Mouse (Mus musculus) liver, postnatal 0 days (tissue): Measurements from ENCODE around the gene Fgr.

Experiments
- CTCF ChIP-seq: sonication (generic); IDR thresholded peaks from 2 replicates; pipeline ENCODE4 v1.5.1; 2016; ENCODE audit warnings: antibody characterized with exemption, low read depth
- EP300 ChIP-seq: IDR thresholded peaks from 2 replicates; pipeline ENCODE4 v1.6.1; 2016; ENCODE audit warnings: antibody characterized with exemption, low read depth, mild to moderate bottlenecking

DNA sequence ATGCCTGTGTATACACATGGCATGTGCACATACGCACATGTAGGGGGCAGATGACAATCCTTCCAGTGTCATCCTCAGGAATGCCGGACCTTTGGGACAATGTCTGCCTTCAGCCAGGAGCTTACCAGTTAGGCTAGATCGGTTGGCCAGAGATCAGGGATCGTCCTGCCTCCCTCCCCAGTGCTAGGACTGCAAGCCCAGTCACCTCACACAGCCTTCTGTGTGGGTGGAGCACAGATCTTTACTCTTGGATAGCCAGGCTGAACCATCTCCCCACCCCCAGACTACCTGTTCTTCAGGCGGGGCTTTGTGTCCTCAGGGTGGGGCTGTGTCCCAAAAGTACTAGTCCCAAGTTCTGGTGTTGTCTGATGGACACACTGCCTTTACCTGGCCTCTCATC is 13.6 kb upstream of the Fgr start:
- TF ChIP-seq EP300 (no peak), CTCF (no peak)
